Mouse (Mus musculus) testis, postnatal 10 days (tissue): ENCODE results near the gene Ank3.
"Not testable (repeated sequence)": the region's sequence is repeated elsewhere in the genome, so short reads cannot be mapped to it uniquely, and the experiment has no call there.

Experiments
- DNase-seq: peaks from one replicate; pipeline ENCODE4 v3.0.0; 2021; ENCODE audit warnings: low spot score

Ank3 gene

DNA sequence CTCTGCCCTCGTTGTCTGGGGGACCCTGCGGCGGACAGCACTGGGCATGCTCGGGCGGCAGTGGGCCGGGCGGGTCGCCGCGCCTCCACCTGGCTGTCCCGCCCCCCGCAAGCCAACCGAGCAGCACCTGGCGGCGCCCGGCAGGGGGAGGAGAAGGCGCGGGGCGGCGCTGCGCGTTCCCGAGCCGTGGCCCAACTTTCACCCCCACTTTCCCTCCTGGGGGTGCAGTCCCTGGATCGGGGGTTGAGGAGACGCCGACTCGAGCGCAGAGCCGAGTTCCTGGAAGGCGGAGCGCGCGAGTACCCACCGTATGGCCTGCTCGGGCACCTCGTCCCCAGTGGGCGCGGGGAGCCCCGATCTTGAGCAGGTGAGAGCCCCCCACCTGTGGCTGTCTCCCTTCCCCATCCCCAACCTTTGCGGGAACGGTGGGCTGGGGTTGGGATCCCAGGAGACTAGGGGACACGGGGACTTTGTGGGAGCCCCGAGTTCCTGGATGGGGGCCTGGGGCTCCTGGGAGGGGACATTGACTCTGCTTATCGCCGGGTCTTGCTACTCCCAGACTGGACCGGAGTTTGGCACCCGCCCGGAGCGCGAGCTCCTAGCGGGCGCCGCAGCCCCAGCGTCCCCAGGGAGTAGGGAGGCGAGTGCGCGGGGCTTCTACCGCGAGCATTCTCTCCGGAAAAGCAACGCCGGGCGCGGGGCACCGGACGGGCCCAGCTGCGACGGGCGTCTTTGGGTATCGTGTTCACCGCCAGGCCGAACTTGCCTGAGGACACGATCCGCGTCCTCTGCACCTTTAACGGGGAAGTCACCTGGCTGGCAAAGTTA, at the start of gene Ank3:
Gene Ank3, plus strand, starts transcription at position 11 of the 828 bp plus-strand sequence.
- DNase-seq = peak; percentile 51

- DNase-seq = no peak
Observed at GRCm38 (mm10) chr10:69351071-69351841, 47.3 kb upstream of the Ank3 start.

- DNase-seq = no peak
Observed at GRCm38 (mm10) chr10:69351842-69352211, 46.7 kb upstream of the Ank3 start.

- peak; percentile 95 for DNase-seq
Observed at GRCm38 (mm10) chr10:69352212-69353085, 46.1 kb upstream of the Ank3 start, which contains the start of gene Cdk1. Cdk1 (minus strand) TSS chr10:69352938.

- DNase-seq = not testable (repeated sequence)
Observed at GRCm38 (mm10) chr10:69353086-69353479, 45.5 kb upstream of the Ank3 start.

DNA sequence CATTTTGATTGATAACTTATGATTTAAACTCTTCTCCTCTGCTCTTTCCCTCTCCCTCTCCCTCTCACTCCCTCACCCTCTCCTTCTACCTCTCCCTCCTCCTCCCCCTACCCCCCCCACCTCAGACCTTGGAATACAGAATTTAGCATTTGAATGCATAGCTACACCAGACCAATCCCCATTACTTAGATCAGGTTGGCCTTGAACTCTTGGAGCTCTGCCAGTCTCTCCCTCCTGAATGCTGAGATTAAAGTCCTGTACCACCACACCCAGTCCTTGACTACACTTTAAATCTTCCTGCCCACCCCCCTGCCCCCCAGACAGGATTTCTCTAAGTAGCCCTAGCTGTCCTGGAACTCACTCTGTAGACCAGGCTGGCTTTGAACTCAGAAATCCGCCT, 38.9 kb upstream of the Ank3 start:
- no peak for DNase-seq

DNA sequence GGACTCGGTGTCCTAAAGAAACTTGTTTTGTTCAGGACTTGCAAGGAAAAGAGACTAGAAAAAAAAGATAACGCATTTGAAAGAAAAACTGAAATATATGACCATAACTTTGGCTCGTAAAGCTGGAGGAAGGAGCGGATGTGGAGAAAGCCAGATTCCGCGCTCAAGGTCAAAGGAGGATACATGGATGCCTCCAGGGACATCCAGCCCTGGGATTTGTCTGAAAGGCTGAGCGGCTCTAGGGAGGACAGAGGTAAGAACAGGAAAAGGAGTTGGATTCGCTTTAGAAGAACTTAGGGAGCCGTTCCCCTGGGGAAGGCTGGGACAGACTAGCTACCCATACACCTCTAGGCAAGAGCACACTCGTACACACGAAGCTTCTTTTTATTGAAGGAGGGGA, 32.4 kb upstream of the Ank3 start:
- DNase-seq = peak; percentile 64

DNA sequence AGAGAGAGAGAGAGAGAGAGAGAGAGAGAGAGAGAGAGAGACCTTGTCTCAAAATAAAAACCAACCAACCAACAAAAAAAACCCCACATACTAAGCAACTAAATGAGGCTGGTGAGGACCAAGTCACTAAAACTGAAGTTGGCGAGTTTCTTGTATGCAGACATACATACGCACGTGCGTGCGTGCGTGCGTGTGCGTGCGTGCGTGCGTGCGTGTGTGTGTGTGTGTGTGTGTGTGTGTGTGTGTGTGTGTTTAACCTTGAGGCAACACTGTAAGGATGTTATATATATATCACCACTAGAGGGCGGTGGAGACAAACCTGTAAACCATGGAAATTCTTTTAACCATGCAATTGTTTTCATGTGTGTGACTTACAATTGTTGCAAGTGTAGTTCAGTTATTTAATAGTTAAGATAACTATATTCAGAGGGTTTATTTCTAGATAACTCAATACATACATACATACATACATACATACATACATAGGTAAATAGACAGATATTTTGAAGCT, 31.6 kb upstream of the Ank3 start:
- DNase-seq = no peak

DNA sequence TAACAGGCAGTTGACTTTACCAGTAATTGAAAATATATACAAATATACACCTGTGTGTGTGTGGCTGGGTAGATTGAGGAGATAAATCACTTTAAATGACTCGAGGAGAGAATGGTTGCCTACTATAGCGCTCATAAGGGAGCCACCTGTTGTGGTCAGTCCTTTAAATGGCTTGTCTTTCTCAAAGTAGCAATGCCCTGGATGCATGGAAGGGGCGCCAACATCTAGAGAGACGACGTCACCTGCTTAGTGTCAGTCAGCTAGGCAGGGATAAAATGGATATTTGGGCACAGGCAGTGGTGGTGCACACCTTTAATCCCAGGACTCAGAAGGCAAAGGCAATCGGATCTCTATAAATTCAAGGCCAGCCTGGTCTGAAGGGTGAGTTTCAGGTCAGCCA, 29.3 kb upstream of the Ank3 start:
- no peak for DNase-seq

GRCm38 (mm10) chr10:69371441-69371840, 27.1 kb upstream of the Ank3 start:
- DNase-seq = peak; percentile 74

DNA sequence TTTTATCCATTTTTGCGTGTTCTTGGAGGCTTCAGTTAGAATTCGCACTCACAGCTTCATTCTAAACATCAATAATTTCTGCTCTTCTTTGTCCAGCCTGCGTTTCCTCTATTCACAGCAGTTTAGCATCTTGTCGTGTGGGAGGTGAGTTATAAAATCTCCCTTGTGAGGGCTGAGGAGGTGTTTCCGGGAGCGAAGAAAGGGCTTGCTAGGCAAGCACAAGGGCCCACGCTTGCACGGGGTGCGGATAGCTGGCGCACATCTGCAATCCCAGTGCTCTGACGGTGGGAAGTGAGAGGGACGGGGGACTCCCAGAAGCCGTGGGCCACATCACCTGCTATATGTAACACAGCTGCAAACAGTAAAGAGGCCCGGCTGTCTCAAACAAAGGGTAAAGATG, 26.5 kb upstream of the Ank3 start:
- DNase-seq = no peak

DNA sequence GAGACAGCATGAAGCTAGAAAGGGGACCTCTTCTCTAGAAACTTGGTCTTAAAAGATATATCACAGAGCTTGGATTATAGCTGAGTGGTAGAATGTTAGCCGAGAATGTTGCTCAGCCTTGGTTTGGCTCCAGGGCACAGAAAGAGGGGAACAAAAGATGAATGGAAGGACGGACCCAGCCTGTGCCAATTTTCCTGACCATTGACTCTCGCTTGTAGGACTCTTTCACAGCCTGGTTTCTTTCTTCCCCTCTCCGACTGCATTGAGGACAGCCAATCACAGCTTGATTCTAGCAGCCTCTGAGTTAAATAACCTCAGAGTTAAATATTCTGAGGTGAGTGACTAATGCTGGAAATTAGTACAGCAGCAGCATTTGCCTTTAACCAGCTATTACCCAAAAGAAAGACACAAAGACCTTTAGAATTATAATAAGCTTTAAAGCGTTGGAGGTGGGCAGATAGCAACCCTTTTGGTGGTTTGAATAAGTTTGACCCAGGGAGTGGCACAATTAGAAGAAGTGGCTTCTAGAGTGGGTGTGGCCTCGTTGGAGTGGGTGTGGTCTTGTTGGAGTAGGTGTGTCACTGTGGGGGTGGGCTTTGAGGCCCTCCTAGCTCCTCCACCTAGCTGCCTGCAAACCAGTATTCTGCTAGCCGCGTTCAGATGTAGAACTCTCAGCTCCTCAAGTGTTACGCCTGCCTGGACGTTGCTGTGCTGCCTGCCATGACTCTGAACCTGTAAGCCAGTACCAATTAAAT, 24.6 kb upstream of the Ank3 start:
- no peak for DNase-seq

DNA sequence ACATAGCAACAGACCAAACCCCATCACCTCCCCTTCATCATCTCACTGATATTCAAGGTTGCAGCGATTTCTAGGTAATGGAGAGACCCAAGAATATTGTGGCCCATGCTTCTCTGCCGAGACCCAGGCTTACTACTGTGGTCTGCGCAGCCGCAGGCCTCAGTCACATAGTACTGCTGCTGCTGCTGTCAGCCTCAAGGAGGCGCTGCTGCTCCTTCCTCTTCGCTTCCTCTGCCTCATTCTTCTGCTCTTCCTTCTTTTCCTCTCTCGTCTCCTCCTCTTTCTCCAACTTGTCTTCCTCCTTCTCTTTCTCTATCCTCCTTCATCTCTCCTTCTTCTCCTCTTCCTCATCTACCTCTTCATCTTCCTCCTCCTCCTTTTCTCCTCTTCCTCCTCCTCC, 23.4 kb upstream of the Ank3 start:
- no peak for DNase-seq

- no peak for DNase-seq
Observed at GRCm38 (mm10) chr10:69383186-69383585, 15.4 kb upstream of the Ank3 start.

DNA sequence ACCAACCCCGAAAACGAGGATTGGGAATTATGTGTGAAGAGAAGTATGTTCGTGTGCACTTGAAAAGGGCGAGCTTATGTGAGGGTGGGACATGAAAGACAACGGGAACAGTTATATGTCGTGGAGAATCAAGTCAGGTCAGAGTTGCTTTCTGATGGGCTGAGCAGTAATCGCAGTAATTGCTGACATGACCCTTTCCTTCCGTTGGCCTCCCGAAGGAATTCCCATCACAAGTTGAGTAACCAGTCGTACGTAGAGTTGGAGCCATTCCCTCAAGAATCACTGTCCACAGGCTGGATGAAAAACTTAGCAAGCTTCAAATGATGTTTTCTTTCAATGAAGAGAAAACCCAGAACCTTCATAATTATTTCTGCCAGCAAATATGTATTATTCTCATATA, 13.9 kb upstream of the Ank3 start:
- no peak for DNase-seq

DNA sequence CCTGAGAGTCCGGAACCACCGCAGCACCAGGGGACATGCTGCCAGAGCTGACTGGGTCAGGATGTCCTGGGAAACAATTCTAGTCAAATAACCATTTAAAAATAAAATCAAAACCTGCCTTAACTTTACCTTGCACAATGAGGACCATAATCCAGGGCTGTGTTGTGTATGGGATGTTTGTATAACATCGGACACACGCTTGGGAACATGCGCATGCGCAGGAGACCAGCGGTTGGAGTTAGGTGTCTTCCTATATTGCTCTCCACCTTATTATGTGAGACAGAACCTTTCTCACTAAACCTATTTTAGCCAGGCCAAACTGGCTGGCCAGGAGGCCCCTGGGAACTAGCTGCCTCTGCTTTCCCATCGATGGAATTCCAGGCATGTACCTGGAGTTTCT, 13.4 kb upstream of the Ank3 start:
- no peak for DNase-seq

- DNase-seq = no peak
Observed at GRCm38 (mm10) chr10:69386767-69387166, 11.8 kb upstream of the Ank3 start.

GRCm38 (mm10) chr10:69389511-69389910, 9.1 kb upstream of the Ank3 start:
- no peak for DNase-seq

DNA sequence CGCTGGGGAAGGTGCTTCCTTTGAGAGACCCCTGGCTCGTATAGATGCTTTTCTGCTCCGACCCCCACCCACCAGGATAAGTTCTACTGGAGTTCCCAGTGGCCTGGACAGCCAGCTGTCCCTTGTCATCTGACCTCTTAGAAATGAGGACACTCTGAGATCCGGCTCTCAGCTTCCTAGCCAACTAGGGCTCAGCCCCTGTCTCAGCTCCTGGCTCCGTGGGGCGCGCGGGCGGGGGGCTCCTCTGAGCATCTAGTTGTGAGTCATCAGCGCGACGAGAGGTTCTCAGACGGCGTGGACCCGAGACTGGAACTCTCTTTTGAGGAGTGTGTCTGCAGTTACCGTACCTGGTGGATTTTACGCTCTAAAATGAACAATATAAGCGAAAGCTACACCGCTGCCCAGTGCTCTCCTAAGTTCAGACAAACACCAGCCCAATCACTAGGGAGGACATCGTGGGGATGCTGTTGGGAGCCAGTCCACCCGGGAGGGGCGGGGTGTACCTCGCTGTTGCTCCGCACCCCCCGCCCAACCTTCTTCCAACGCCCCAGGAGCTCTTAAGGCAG, 293 bp upstream of the Ank3 start:
- DNase-seq = no peak

DNA sequence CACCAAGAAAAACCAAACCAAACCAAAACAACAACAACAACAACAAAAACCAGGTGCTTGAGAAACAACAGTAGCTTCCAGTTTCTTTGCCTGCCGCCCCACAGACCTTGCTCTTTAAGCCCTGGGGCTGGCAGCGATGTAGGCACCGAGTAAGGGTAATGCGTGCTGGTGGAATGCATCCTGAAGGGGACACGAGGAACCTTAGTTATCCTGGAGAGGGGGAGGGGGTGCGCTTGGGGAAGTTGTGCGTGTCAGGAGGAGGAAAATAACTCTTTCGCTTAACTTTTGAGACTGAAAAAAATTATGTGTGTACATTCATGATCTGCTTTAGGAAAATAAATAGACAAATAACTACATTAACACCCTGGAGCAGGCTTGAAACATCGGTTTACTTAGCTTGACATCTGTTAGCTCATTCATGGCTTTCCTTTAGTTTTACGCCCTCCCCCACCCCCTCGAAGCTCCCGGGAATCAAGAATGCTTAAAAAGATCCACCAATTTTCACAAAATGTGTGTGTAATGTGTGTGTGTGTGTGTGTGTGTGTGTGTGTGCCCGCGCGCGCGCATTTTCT, 1.3 kb downstream of the Ank3 start:
- no peak for DNase-seq

DNA sequence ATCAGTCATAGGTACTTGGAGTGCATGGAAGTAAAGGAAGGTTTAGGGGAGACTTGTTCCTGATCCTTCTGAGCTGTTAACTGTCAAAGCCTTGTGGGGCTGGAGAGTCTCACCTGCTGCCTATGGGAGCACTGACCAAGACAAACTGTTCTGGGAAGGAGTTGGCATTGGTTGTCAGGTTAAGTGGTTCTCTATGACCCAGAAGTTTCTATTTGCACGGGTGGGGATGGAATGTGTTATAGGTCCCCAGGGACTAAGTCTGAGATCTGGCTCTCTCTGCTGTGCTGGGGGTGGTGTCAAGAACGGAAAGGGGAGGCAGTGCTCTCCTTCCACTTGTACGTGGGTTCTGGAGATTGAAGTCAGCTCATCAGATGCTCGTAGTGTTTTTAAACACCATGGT, 6.9 kb downstream of the Ank3 start:
- no peak for DNase-seq
